Mouse (Mus musculus): ENCODE measurements around the gene Slc27a5. TPM values are rescaled to one million over a fixed set of nuclear protein-coding genes. Genes with fewer than 3 reads are reported as not detected.

Slc27a5 gene
- total and polyA plus RNA-seq, 3 experiments = 0.13 TPM; not detected in 2

DNA sequence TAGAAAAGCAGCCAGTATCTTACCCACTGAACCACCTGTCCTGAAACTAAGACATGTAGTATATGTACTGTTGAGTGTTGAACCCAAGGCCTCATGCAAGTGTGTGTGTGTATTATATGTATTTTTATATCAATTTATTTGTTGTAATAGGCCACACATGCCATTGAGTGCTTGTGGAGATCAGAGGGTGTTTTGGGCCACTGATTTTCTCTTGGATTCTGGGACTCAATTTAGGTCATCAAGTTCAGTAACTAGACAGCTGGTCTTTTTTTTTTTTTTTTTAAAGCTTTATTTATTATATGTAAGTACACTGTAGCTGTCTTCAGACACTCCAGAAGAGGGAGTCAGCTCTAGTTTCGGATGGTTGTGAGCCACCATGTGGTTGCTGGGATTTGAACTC lies 17.2 kb upstream of the Slc27a5 start:
- no peak for DNase-seq (ENCODE audit: low read depth, low spot score)
- H3K9me3 ChIP-seq (replicated peaks; ENCODE audit: insufficient read depth, low read length) = no peaks in the 10 kb centered on the region
- no peaks in the 10 kb centered on the region; the same call in 1 of the 2 replicates for H3K79me2 ChIP-seq (ENCODE audit: control insufficient read depth, insufficient read depth, low read length, poor library complexity)
- TF ChIP-seq ZNF384 (IDR thresholded peaks at IDR 0.05; ENCODE audit: low read depth, low read length) (peak; percentile 60), MEF2A (IDR thresholded peaks at IDR 0.05; ENCODE audit: extremely low read depth, insufficient replicate concordance, low read depth, low read length, poor library complexity, severe bottlenecking) (no peak)
- H3K4me3 ChIP-seq (ENCODE audit: control insufficient read depth in 1 of 2, insufficient read depth in 1 of 2, low read depth in 2 of 2, low read length in 2 of 2) = no peak overlapping the region
- H3K4me1 ChIP-seq (ENCODE audit: control insufficient read depth in 1 of 2, insufficient read depth in 2 of 2, low read length in 2 of 2) = peaks cover 0 to 10% of the 10 kb centered on the region in 2 experiments; a peak in 3 of 4 replicates
- H3K27ac ChIP-seq (ENCODE audit: control insufficient read depth, low read depth, low read length) = no peak overlapping the region
- no peak overlapping the region for H3K9ac ChIP-seq (ENCODE audit: control insufficient read depth, low read depth, low read length, poor library complexity, severe bottlenecking)
- no peaks in the 10 kb centered on the region for H3K36me3 ChIP-seq (ENCODE audit: control insufficient read depth in 1 of 2, insufficient read depth in 2 of 2, low read length in 2 of 2)
- H3K27me3 ChIP-seq (ENCODE audit: control insufficient read depth in 1 of 2, insufficient read depth in 2 of 2, low read length in 2 of 2) = peaks cover 9 to 13% of the 10 kb centered on the region in 2 experiments

DNA sequence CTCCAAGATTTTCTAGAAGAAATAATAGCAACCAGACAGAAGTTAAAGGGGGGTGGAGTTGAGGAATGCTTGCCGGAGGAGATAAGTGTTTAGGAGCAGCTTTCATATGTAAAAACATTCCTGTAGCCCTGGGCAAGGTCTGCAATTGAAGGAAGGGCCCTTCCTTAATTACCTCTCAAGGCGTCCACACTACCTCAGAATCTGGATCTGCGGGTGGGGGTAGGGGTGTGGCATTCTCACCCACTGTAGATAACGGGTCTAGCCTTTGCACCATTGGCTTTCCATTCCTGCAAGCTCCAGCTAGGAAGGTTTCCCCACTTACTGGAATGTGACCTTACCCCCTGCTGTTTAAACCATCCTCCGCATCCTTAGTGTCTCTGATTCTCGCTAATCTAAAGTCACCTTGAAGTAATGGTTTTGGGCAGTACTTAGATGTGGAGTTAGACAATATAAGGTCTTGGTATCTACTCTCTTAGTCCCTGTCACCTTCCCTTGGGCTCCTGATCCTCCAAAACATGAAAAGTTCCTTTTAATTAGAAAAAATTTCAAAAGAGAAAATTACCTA lies 16.4 kb upstream of the Slc27a5 start:
- Histone ChIP-seq H3K4me1 (ENCODE audit: control insufficient read depth in 1 of 2, insufficient read depth in 2 of 2, low read length in 2 of 2) (peaks cover 0 to 10% of the 10 kb centered on the region in 2 experiments; a peak in 3 of 4 replicates), H3K9me3 (replicated peaks; ENCODE audit: insufficient read depth, low read length) (no peaks in the 10 kb centered on the region), H3K27ac (ENCODE audit: control insufficient read depth, low read depth, low read length) (no peak overlapping the region), H3K36me3 (ENCODE audit: control insufficient read depth in 1 of 2, insufficient read depth in 2 of 2, low read length in 2 of 2) (no peaks in the 10 kb centered on the region), H3K27me3 (ENCODE audit: control insufficient read depth in 1 of 2, insufficient read depth in 2 of 2, low read length in 2 of 2) (peaks cover 9 to 12% of the 10 kb centered on the region in 2 experiments), H3K79me2 (ENCODE audit: control insufficient read depth, insufficient read depth, low read length, poor library complexity) (peaks cover 2% of the 10 kb centered on the region), H3K4me3 (ENCODE audit: control insufficient read depth in 1 of 2, insufficient read depth in 1 of 2, low read depth in 2 of 2, low read length in 2 of 2) (no peak overlapping the region), H3K9ac (ENCODE audit: control insufficient read depth, low read depth, low read length, poor library complexity, severe bottlenecking) (no peak overlapping the region)
- DNase-seq (ENCODE audit: low read depth, low spot score) = no peak
- no peak for TF ChIP-seq ZMIZ1 (IDR thresholded peaks at IDR 0.05; ENCODE audit: low read depth, low read length)
- TF ChIP-seq HCFC1 (IDR thresholded peaks at IDR 0.05; ENCODE audit: low read depth, low read length) = no peak
- no peak for TF ChIP-seq MYC (IDR thresholded peaks at IDR 0.05; ENCODE audit: low read depth, low read length)
- no peak for TF ChIP-seq UBTF (IDR thresholded peaks at IDR 0.05; ENCODE audit: borderline replicate concordance, insufficient read depth, low read depth, low read length)
- TF ChIP-seq BHLHE40 (IDR thresholded peaks at IDR 0.05; ENCODE audit: borderline replicate concordance, low read depth, low read length) = no peak
- no peak for TF ChIP-seq KAT2A (conservative IDR thresholded peaks at IDR 0.05; ENCODE audit: low read depth, low read length)
- no peak for TF ChIP-seq SIN3A (IDR thresholded peaks at IDR 0.05; ENCODE audit: low read length)
- TF ChIP-seq CHD2 (IDR thresholded peaks at IDR 0.05; ENCODE audit: low read length) = no peak
- TF ChIP-seq MYB (IDR thresholded peaks at IDR 0.05; ENCODE audit: low read depth, low read length) = no peak
- no peak for TF ChIP-seq MAZ (IDR thresholded peaks at IDR 0.05; ENCODE audit: low read depth, low read length)
- TF ChIP-seq ELF1 (IDR thresholded peaks at IDR 0.05; ENCODE audit: low read depth, low read length) = no peak
- no peak for TF ChIP-seq USF2 (IDR thresholded peaks at IDR 0.05; ENCODE audit: borderline replicate concordance in 1 of 2, insufficient read depth in 1 of 2, low read depth in 1 of 2, low read length in 2 of 2)
- no peak for TF ChIP-seq MAX (IDR thresholded peaks at IDR 0.05; ENCODE audit: low read length)
- TF ChIP-seq POLR2AphosphoS2 (IDR thresholded peaks at IDR 0.05; ENCODE audit: low read length) = no peak
- no peak for TF ChIP-seq RCOR1 (IDR thresholded peaks at IDR 0.05; ENCODE audit: low read depth, low read length)
- no peak for TF ChIP-seq MXI1 (IDR thresholded peaks at IDR 0.05; ENCODE audit: low read depth, low read length)

Data from MEL (cell line).